Mouse (Mus musculus) gastrocnemius, postnatal 10 days (tissue): ENCODE data around the gene Fank1. TPM values are rescaled to one million over a fixed set of nuclear protein-coding genes. Genes with fewer than 3 reads are reported as not detected.

ENCODE experiments used
- DNase-seq: peaks from one replicate; pipeline ENCODE4 v3.0.0; 2021; ENCODE audit warnings: mixed read lengths
- long read RNA-seq, 2 experiments: library from polyadenylated mRNA; stranded (forward); transcript quantifications; one replicate each; pipeline ENCODE4 v2.0.0; 2021
- total RNA-seq, 2 experiments: library from RNA; stranded (reverse); gene quantifications; 2 replicates each; pipeline ENCODE4 v1.2.3; 2021

Fank1 gene
- under 1 TPM in 1 of 2 experiments, not detected in 1; 0.38 TPM for total RNA-seq
- long read RNA-seq, experiment 1, result 0 reads
- long read RNA-seq, experiment 2, result 0 reads

- DNase-seq, result peak; percentile 88
Measured at GRCm38 (mm10) chr7:133776626-133776996, at the start of gene Fank1. Gene Fank1, plus strand, starts transcription at chr7:133776861.

GRCm38 (mm10) chr7:133727027-133727426 lies 49.6 kb upstream of the Fank1 start:
- DNase-seq, result no peak

- DNase-seq, result no peak
Measured at GRCm38 (mm10) chr7:133729351-133729750, 47.3 kb upstream of the Fank1 start.

- no peak for DNase-seq
Measured at GRCm38 (mm10) chr7:133730324-133731191, 46.1 kb upstream of the Fank1 start.

- DNase-seq, result no peak
Measured at GRCm38 (mm10) chr7:133731971-133732645, 44.6 kb upstream of the Fank1 start.

- no peak for DNase-seq
Measured at GRCm38 (mm10) chr7:133740558-133740957, 36.1 kb upstream of the Fank1 start.

GRCm38 (mm10) chr7:133742530-133743325 lies 33.9 kb upstream of the Fank1 start:
- no peak for DNase-seq

- no peak for DNase-seq
Measured at GRCm38 (mm10) chr7:133743611-133744010, 33.0 kb upstream of the Fank1 start.

- DNase-seq, result no peak
Measured at GRCm38 (mm10) chr7:133744209-133744608, 32.5 kb upstream of the Fank1 start.

GRCm38 (mm10) chr7:133744701-133745100 lies 32.0 kb upstream of the Fank1 start:
- no peak for DNase-seq

- no peak for DNase-seq
Measured at GRCm38 (mm10) chr7:133747372-133747771, 29.3 kb upstream of the Fank1 start.

- no peak for DNase-seq
Measured at GRCm38 (mm10) chr7:133748753-133749152, 27.9 kb upstream of the Fank1 start.

- no peak for DNase-seq
Measured at GRCm38 (mm10) chr7:133750666-133751065, 26.0 kb upstream of the Fank1 start.

- DNase-seq, result no peak
Measured at GRCm38 (mm10) chr7:133751163-133751562, 25.5 kb upstream of the Fank1 start.

- no peak for DNase-seq
Measured at GRCm38 (mm10) chr7:133757961-133758455, 18.7 kb upstream of the Fank1 start.

- no peak for DNase-seq
Measured at GRCm38 (mm10) chr7:133758716-133759115, 17.9 kb upstream of the Fank1 start.

GRCm38 (mm10) chr7:133759611-133760353 lies 16.9 kb upstream of the Fank1 start:
- DNase-seq, result no peak

- DNase-seq, result no peak
Measured at GRCm38 (mm10) chr7:133762696-133763095, 14.0 kb upstream of the Fank1 start.

GRCm38 (mm10) chr7:133764425-133764824 lies 12.2 kb upstream of the Fank1 start:
- DNase-seq, result no peak

GRCm38 (mm10) chr7:133765240-133765848 lies 11.3 kb upstream of the Fank1 start:
- no peak for DNase-seq

GRCm38 (mm10) chr7:133765849-133766243 lies 10.8 kb upstream of the Fank1 start:
- peak; percentile 65 for DNase-seq
